Mouse (Mus musculus) E14TG2a.4 (cell line): ENCODE data around the gene Klf13.

Source experiments
- CTCF ChIP-seq: conservative IDR thresholded peaks from 2 replicates; pipeline ENCODE4 v1.5.1; 2014; ENCODE audit warnings: low read length
- NANOG ChIP-seq: IDR thresholded peaks from 2 replicates; pipeline ENCODE4 v1.6.1; 2014; ENCODE audit warnings: borderline replicate concordance, low read length, mixed read lengths

- no peak for TF ChIP-seq CTCF
- no peak for TF ChIP-seq NANOG
These were observed 19.6 kb downstream of the Klf13 start for GRCm38 (mm10) chr7:63918771-63919768.
